Mouse (Mus musculus) liver, postnatal 0 days (tissue): Measurements from ENCODE around the gene Ksr2.

ENCODE experiments used
- CTCF ChIP-seq: sonication (generic); IDR thresholded peaks from 2 replicates; pipeline ENCODE4 v1.5.1; 2016; ENCODE audit warnings: antibody characterized with exemption, low read depth
- EP300 ChIP-seq: IDR thresholded peaks from 2 replicates; pipeline ENCODE4 v1.6.1; 2016; ENCODE audit warnings: antibody characterized with exemption, low read depth, mild to moderate bottlenecking

- TF ChIP-seq CTCF (no peak), EP300 (no peak)
These were observed 41.7 kb downstream of the Ksr2 start for GRCm38 (mm10) chr5:117455546-117455945.
